Mouse (Mus musculus) CH12.LX (cell line): ENCODE measurements around the gene Hist1h2ab. TPM values are rescaled to one million over a fixed set of nuclear protein-coding genes. Genes with fewer than 3 reads are reported as not detected.

Source experiments
- DNase-seq: peaks from one replicate; pipeline ENCODE4 v3.0.0-alpha.2; 2013; ENCODE audit errors: extremely low read depth
- H3K27ac ChIP-seq: 2 replicates; pipeline ENCODE4 v1.5.1; 2012; ENCODE audit warnings: low read depth, mild to moderate bottlenecking, control low read depth, moderate library complexity; ENCODE audit not compliant: insufficient read depth
- H3K27me3 ChIP-seq: replicated peaks from 2 replicates; pipeline ENCODE3; 2012; ENCODE audit warnings: inconsistent platforms
- H3K36me3 ChIP-seq, 2 experiments: replicated peaks in 1 of 2; 2 replicates each; pipeline versions ENCODE3 to v1.6.1; 2012; ENCODE audit warnings: inconsistent platforms in 1 of 2, low read length in 1 of 2, mild to moderate bottlenecking in 1 of 2, mixed read lengths in 1 of 2, moderate library complexity in 1 of 2; ENCODE audit not compliant: control insufficient read depth in 1 of 2, insufficient read depth in 1 of 2
- H3K4me1 ChIP-seq, 2 experiments: 2 replicates each; pipeline ENCODE4 v1.6.1; 2012; ENCODE audit warnings: inconsistent platforms in 1 of 2, moderate library complexity in 1 of 2; ENCODE audit not compliant: insufficient read depth in 2 of 2, control insufficient read depth in 1 of 2
- H3K4me2 ChIP-seq: 2 replicates; pipeline ENCODE4 v1.6.1; 2012; ENCODE audit warnings: low read depth, mild to moderate bottlenecking, control low read depth; ENCODE audit not compliant: poor library complexity, insufficient read depth, severe bottlenecking
- H3K4me3 ChIP-seq, 3 experiments: fragments of 150-350 bp in 1 of 3; sonication (generic) in 1 of 3; replicated peaks in 1 of 3; 2 replicates each; pipeline versions ENCODE3 to v1.5.1; 2011 to 2012; ENCODE audit warnings: low read depth in 2 of 3, low read length in 2 of 3, mild to moderate bottlenecking in 2 of 3, moderate library complexity in 2 of 3, control low read depth in 1 of 3, improper control_type of control experiment in 1 of 3, inconsistent platforms in 1 of 3, mixed read lengths in 1 of 3; ENCODE audit not compliant: poor library complexity in 1 of 3
- H3K79me2 ChIP-seq: replicated peaks from 2 replicates; pipeline ENCODE4 v1.6.1; 2012; ENCODE audit warnings: mild to moderate bottlenecking, moderate library complexity; ENCODE audit not compliant: control insufficient read depth, poor library complexity, insufficient read depth, severe bottlenecking; ENCODE audit errors: extremely low read depth
- H3K9ac ChIP-seq: 2 replicates; pipeline ENCODE4 v1.6.1; 2012; ENCODE audit warnings: low read depth, mild to moderate bottlenecking, control low read depth, moderate library complexity; ENCODE audit not compliant: insufficient read depth
- H3K9me3 ChIP-seq: replicated peaks from 2 replicates; pipeline ENCODE3; 2012; ENCODE audit warnings: low read length, inconsistent platforms, mixed read lengths
- BHLHE40 ChIP-seq: IDR thresholded peaks from 2 replicates; pipeline ENCODE4 v1.6.1; 2011; ENCODE audit warnings: mild to moderate bottlenecking, low read depth, low read length, improper control_type of control experiment
- CHD1 ChIP-seq: IDR thresholded peaks from 2 replicates; pipeline ENCODE4 v1.6.1; 2012; ENCODE audit warnings: low read depth, low read length, improper control_type of control experiment, inconsistent platforms
- CHD2 ChIP-seq: IDR thresholded peaks from 2 replicates; pipeline ENCODE4 v1.6.1; 2011; ENCODE audit warnings: low read length, improper control_type of control experiment
- CTCF ChIP-seq, 2 experiments: IDR thresholded peaks in 1 of 2; conservative IDR thresholded peaks in 1 of 2; 2 replicates each; pipeline ENCODE4 v1.5.1; 2011 to 2012; ENCODE audit warnings: low read depth in 2 of 2, low read length in 2 of 2, improper control_type of control experiment in 1 of 2, inconsistent platforms in 1 of 2, mild to moderate bottlenecking in 1 of 2, moderate library complexity in 1 of 2
- E2F4 ChIP-seq: IDR thresholded peaks from 2 replicates; pipeline ENCODE4 v1.6.1; 2011; ENCODE audit warnings: low read depth, low read length, improper control_type of control experiment; ENCODE audit not compliant: insufficient replicate concordance
- ELF1 ChIP-seq: IDR thresholded peaks from 2 replicates; pipeline ENCODE4 v1.6.1; 2014; ENCODE audit warnings: low read depth, mild to moderate bottlenecking, inconsistent platforms, low read length, improper control_type of control experiment
- EP300 ChIP-seq: IDR thresholded peaks from 2 replicates; pipeline ENCODE4 v1.6.1; 2011; ENCODE audit warnings: low read length, improper control_type of control experiment
- ETS1 ChIP-seq: conservative IDR thresholded peaks from 2 replicates; pipeline ENCODE4 v1.6.1; 2012; ENCODE audit warnings: low read depth, mild to moderate bottlenecking, inconsistent platforms, low read length, improper control_type of control experiment, moderate library complexity
- GABPA ChIP-seq: IDR thresholded peaks from 2 replicates; pipeline ENCODE4 v1.6.1; 2012; ENCODE audit warnings: low read depth, low read length, improper control_type of control experiment, inconsistent platforms; ENCODE audit not compliant: insufficient replicate concordance
- HCFC1 ChIP-seq: IDR thresholded peaks from 2 replicates; pipeline ENCODE4 v1.6.1; 2012; ENCODE audit warnings: low read depth, mild to moderate bottlenecking, inconsistent platforms, low read length, improper control_type of control experiment
- IRF4 ChIP-seq: IDR thresholded peaks from 2 replicates; pipeline ENCODE4 v1.6.1; 2014; ENCODE audit warnings: low read depth, mild to moderate bottlenecking, inconsistent platforms, low read length, improper control_type of control experiment
- JUN ChIP-seq: IDR thresholded peaks from 2 replicates; pipeline ENCODE4 v1.6.1; 2011; ENCODE audit warnings: low read depth, mild to moderate bottlenecking, low read length, improper control_type of control experiment, moderate library complexity; ENCODE audit not compliant: insufficient read depth
- JUND ChIP-seq: conservative IDR thresholded peaks from 2 replicates; pipeline ENCODE4 v1.6.1; 2011; ENCODE audit warnings: low read depth, low read length, improper control_type of control experiment
- KAT2A ChIP-seq: IDR thresholded peaks from 2 replicates; pipeline ENCODE4 v1.6.1; 2012; ENCODE audit warnings: low read length, improper control_type of control experiment, inconsistent platforms; ENCODE audit not compliant: insufficient replicate concordance
- MAFK ChIP-seq: IDR thresholded peaks from 2 replicates; pipeline ENCODE4 v1.6.1; 2011; ENCODE audit warnings: low read length, improper control_type of control experiment; ENCODE audit not compliant: insufficient replicate concordance
- MAX ChIP-seq: IDR thresholded peaks from 2 replicates; pipeline ENCODE4 v1.6.1; 2011; ENCODE audit warnings: low read length, improper control_type of control experiment
- MAZ ChIP-seq: IDR thresholded peaks from 2 replicates; pipeline ENCODE4 v1.6.1; 2012; ENCODE audit warnings: low read depth, mild to moderate bottlenecking, inconsistent platforms, low read length, improper control_type of control experiment, moderate library complexity
- MEF2A ChIP-seq: IDR thresholded peaks from 2 replicates; pipeline ENCODE4 v1.6.1; 2014; ENCODE audit warnings: low read depth, mild to moderate bottlenecking, inconsistent platforms, low read length, improper control_type of control experiment, borderline replicate concordance
- MXI1 ChIP-seq: IDR thresholded peaks from 2 replicates; pipeline ENCODE4 v1.6.1; 2011; ENCODE audit warnings: mild to moderate bottlenecking, low read depth, low read length, improper control_type of control experiment
- MYC ChIP-seq: IDR thresholded peaks from 2 replicates; pipeline ENCODE4 v1.6.1; 2011; ENCODE audit warnings: low read depth, mild to moderate bottlenecking, improper control_type of control experiment, low read length
- NELFE ChIP-seq: IDR thresholded peaks from 2 replicates; pipeline ENCODE4 v1.6.1; 2011; ENCODE audit warnings: low read depth, low read length, improper control_type of control experiment
- NRF1 ChIP-seq: IDR thresholded peaks from 2 replicates; pipeline ENCODE4 v1.6.1; 2014; ENCODE audit warnings: low read depth, mild to moderate bottlenecking, inconsistent platforms, low read length, improper control_type of control experiment, moderate library complexity
- PAX5 ChIP-seq: IDR thresholded peaks from 2 replicates; pipeline ENCODE4 v1.6.1; 2012; ENCODE audit warnings: low read length, inconsistent platforms, mixed read lengths
- POLR2A ChIP-seq: IDR thresholded peaks from 2 replicates; pipeline ENCODE4 v1.6.1; 2011; ENCODE audit warnings: low read depth, mild to moderate bottlenecking, improper control_type of control experiment, low read length
- POLR2AphosphoS2 ChIP-seq: IDR thresholded peaks from 2 replicates; pipeline ENCODE4 v1.6.1; 2011; ENCODE audit warnings: low read depth, low read length, improper control_type of control experiment
- RAD21 ChIP-seq: IDR thresholded peaks from 2 replicates; pipeline ENCODE4 v1.6.1; 2011; ENCODE audit warnings: low read depth, mild to moderate bottlenecking, low read length, improper control_type of control experiment, moderate library complexity
- RCOR1 ChIP-seq: conservative IDR thresholded peaks from 2 replicates; pipeline ENCODE4 v1.6.1; 2012; ENCODE audit warnings: low read depth, mild to moderate bottlenecking, inconsistent platforms, low read length, improper control_type of control experiment
- SIN3A ChIP-seq: IDR thresholded peaks from 2 replicates; pipeline ENCODE4 v1.6.1; 2012; ENCODE audit warnings: low read length, improper control_type of control experiment, inconsistent platforms
- SMC3 ChIP-seq: IDR thresholded peaks from 2 replicates; pipeline ENCODE4 v1.6.1; 2011; ENCODE audit warnings: low read depth, low read length, improper control_type of control experiment
- TBP ChIP-seq: conservative IDR thresholded peaks from 2 replicates; pipeline ENCODE4 v1.6.1; 2011; ENCODE audit warnings: low read depth, low read length, improper control_type of control experiment
- TCF12 ChIP-seq: IDR thresholded peaks from 2 replicates; pipeline ENCODE4 v1.6.1; 2014; ENCODE audit warnings: low read depth, mild to moderate bottlenecking, inconsistent platforms, low read length, improper control_type of control experiment
- UBTF ChIP-seq: IDR thresholded peaks from 2 replicates; pipeline ENCODE4 v1.6.1; 2012; ENCODE audit warnings: low read depth, mild to moderate bottlenecking, inconsistent platforms, low read length, improper control_type of control experiment, moderate library complexity
- USF1 ChIP-seq: IDR thresholded peaks from 2 replicates; pipeline ENCODE4 v1.6.1; 2014; ENCODE audit warnings: low read depth, mild to moderate bottlenecking, inconsistent platforms, low read length, improper control_type of control experiment
- USF2 ChIP-seq: conservative IDR thresholded peaks from 2 replicates; pipeline ENCODE4 v1.6.1; 2011; ENCODE audit warnings: low read depth, low read length, improper control_type of control experiment
- ZC3H11A ChIP-seq: IDR thresholded peaks from 2 replicates; pipeline ENCODE4 v1.6.1; 2012; ENCODE audit warnings: low read depth, mild to moderate bottlenecking, inconsistent platforms, low read length, improper control_type of control experiment
- ZKSCAN1 ChIP-seq: IDR thresholded peaks from 2 replicates; pipeline ENCODE4 v1.6.1; 2012; ENCODE audit warnings: low read depth, inconsistent platforms, low read length, improper control_type of control experiment, borderline replicate concordance
- ZMIZ1 ChIP-seq: IDR thresholded peaks from 2 replicates; pipeline ENCODE4 v1.6.1; 2012; ENCODE audit warnings: low read depth, mild to moderate bottlenecking, inconsistent platforms, low read length, improper control_type of control experiment
- ZNF384 ChIP-seq: IDR thresholded peaks from 2 replicates; pipeline ENCODE4 v1.6.1; 2012; ENCODE audit warnings: low read depth, low read length, improper control_type of control experiment, inconsistent platforms
- dilution Hi-C: fragments of 300-500 bp; cut with MboI; formaldehyde crosslinking; loops from 2 replicates; pipeline ENCODE4 v1.14.3; 2020; ENCODE audit warnings: low sequenced_read_pairs; ENCODE audit not compliant: extremely low pct_unique_long_range_greater_than_20kb, extremely low pct_ligation_motif_present
- in situ Hi-C: fragments of 300-500 bp; cut with MboI; formaldehyde crosslinking; loops from 3 replicates; pipeline ENCODE4 v1.14.3; 2019; ENCODE audit warnings: low sequenced_read_pairs, low pct_ligation_motif_present, low pct_unique_long_range_greater_than_20kb, mixed read lengths
- polyA plus RNA-seq: library from polyadenylated mRNA; unstranded; fragments of >175 nt; gene quantifications from 2 replicates; pipeline ENCODE4 v1.2.1, GENCODE M21; 2012; ENCODE audit warnings: low read depth; ENCODE audit not compliant: insufficient read length
- total RNA-seq, 2 experiments: library from RNA; depleted of rRNA; stranded (reverse); fragments of 300-350 nt in 1 of 2; fragments of >200 nt in 1 of 2; gene quantifications; 2 replicates each; pipeline ENCODE4 v1.2.3; 2012 to 2014

Gene Hist1h2ab
- total and polyA plus RNA-seq, 3 experiments = 2.9 to 2,243 (median 32.6) TPM

DNA sequence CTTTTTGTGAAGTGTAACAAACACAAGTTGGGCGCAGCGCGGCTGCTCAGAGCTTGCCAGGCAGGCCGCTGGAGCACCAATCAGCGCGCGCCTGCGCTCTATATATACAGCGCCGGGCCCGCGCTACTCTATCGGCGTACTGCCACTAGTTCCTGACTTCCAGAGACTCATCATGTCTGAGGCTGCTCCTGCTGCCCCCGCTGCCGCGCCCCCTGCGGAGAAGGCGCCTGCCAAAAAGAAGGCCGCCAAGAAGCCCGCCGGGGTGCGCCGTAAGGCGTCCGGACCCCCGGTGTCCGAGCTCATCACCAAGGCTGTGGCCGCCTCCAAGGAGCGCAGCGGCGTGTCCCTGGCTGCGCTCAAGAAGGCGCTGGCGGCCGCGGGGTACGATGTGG is 12.3 kb upstream of the Hist1h2ab start, which contains the start of gene Hist1h1c:
Gene Hist1h1c, plus strand, starts transcription at position 132 of the 392 bp plus-strand sequence.
- Histone ChIP-seq H3K36me3 (no peaks in the 10 kb centered on the region), H3K27me3 (no peaks in the 10 kb centered on the region), H3K27ac (peak within 1 kb of the TSS; percentile 95), H3K4me3 (peak within 1 kb of the TSS; percentile 54 to 74 (median 54)), H3K9me3 (no peaks in the 10 kb centered on the region), H3K79me2 (no peaks in the 10 kb centered on the region), H3K4me2 (peak within 1 kb of the TSS; percentile 61), H3K4me1 (peaks cover 3 to 26% of the 10 kb centered on the region in 2 experiments; a peak in 3 of 4 replicates), H3K9ac (peak within 1 kb of the TSS; percentile 100)
- peak; percentile 100 for TF ChIP-seq NELFE
- peak; percentile 42; the same call in 1 of the 2 replicates for TF ChIP-seq ELF1
- TF ChIP-seq JUN = no peak
- TF ChIP-seq GABPA = no peak
- TF ChIP-seq MAZ = peak; percentile 85
- TF ChIP-seq ZKSCAN1 = no peak
- peak; percentile 64; the same call in 1 of the 2 replicates for TF ChIP-seq HCFC1
- no peak for TF ChIP-seq USF2
- TF ChIP-seq MXI1 = no peak; the same call in 1 of the 2 replicates
- TF ChIP-seq CHD2 = peak; percentile 37
- TF ChIP-seq POLR2A = peak; percentile 95
- no peak for TF ChIP-seq PAX5
- TF ChIP-seq NRF1 = peak; percentile 66
- no peak for TF ChIP-seq ZC3H11A
- no peak for TF ChIP-seq MYC
- TF ChIP-seq RAD21 = no peak
- TF ChIP-seq ZMIZ1 = peak; percentile 100
- no peak for TF ChIP-seq SMC3
- TF ChIP-seq MAX = no peak; the same call in 1 of the 2 replicates
- no peak; the same call in 1 of the 2 replicates for TF ChIP-seq USF1
- TF ChIP-seq KAT2A = 0 out of 2 replicates have a peak, but pooled peaks have one; percentile 64
- peak; percentile 21; the same call in 1 of the 2 replicates for TF ChIP-seq SIN3A
- TF ChIP-seq CTCF (conservative IDR thresholded peaks at IDR 0.05 in 1 of 2, IDR thresholded peaks at IDR 0.05 in 1 of 2; ENCODE audit: low read depth in 2 of 2, low read length in 2 of 2) = peak in 1 of 2 experiments; percentile 10; a peak in 1 of 4 replicates
- TF ChIP-seq ETS1 = peak; percentile 19; the same call in 1 of the 2 replicates
- TF ChIP-seq UBTF = no peak; the same call in 1 of the 2 replicates
- TF ChIP-seq JUND = no peak
- no peak for TF ChIP-seq EP300
- peak; percentile 29; the same call in 1 of the 2 replicates for TF ChIP-seq BHLHE40
- TF ChIP-seq MEF2A = peak; percentile 59; the same call in 1 of the 2 replicates
- TF ChIP-seq TBP = peak; percentile 98
- TF ChIP-seq CHD1 = no peak
- TF ChIP-seq ZNF384 = no peak
- peak; percentile 100 for TF ChIP-seq TCF12
- TF ChIP-seq MAFK = no peak
- peak; percentile 19; the same call in 1 of the 2 replicates for TF ChIP-seq POLR2AphosphoS2
- TF ChIP-seq RCOR1 = peak; percentile 90; the same call in 1 of the 2 replicates
- TF ChIP-seq IRF4 = 0 out of 2 replicates have a peak, but pooled peaks have one; percentile 46
- TF ChIP-seq E2F4 = peak; percentile 45; the same call in 1 of the 2 replicates
- DNase-seq = peak; percentile 91
- in situ Hi-C loops (loop anchor here (5.0 kb wide), 1 partner anchor 36 kb away; no protein-coding TSS in a partner anchor), dilution Hi-C loops (no loop called here)
